ENCODE assay signal across 9 mouse cellular contexts in the genomic region with DNA sequence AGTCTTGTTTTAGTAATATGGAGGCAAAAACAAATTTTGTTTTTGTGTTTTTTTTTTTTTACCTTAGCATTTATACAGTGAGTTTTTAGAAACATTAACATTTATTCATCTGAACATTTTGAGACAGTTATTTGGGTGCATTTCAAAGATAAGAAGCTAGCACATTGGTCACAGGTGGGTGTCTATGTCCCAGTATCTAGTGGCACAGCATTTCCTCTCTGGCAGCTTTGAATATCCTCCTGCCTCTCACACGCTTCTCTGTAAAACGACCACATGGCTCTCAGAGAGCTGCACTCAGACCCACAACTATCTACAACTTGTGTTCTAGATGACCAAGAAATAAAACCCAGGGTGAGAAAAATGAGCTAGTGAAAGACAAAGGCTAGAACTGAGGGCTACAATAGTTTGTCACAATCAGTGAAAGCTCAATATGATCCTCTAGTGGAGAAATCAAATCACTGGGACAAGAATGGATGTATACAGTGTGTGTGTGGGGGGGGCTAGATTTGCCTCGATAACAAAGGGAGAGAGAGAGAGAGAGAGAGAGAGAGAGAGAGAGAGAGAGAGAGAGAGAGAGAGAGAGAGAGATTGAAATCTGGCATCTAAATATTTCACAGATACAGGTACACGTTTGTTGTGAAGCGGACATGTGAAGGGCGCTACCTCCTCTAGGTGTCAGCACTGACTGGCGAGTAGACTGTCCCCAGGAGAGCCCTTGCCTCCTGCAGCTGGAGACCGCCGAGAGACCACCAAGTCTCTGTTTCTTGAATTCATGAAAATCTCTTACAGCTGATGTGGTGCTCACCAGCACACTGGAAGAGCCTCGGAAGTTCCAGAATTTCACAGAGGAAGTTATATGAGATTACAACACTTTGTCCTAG. TPM values are rescaled to one million over a fixed set of nuclear protein-coding genes. Genes with fewer than 3 reads are reported as not detected.
A peak's percentile ranks its signal among the peaks of the same experiment; 100 is the strongest.
DNase-seq lines count a peak whose midpoint lies in the region; ATAC-seq and TF ChIP-seq lines count a peak whose summit lies in the region.
"Had no signal": no experiment of that assay in that cellular context is flagged by ENCODE, and none has a peak within 500 bp of the region (broad histone marks: within the 10 kb centered on the region; RNA-seq: fewer than 3 reads in every experiment).

No protein-coding gene starts in this region.

- DNase-seq in lung, adult 2 months = no peak
- no peak for DNase-seq in lung, postnatal 10 days
- peak; percentile 44 for DNase-seq in embryonic facial prominence, embryonic 11.5 days (ENCODE audit: low spot score)
- no peak for DNase-seq in testis, postnatal 14 days (ENCODE audit: low spot score)
- DNase-seq in adrenal gland, adult 8-10 months = no peak
- no peak for DNase-seq in adrenal gland, postnatal 4 days (ENCODE audit: low spot score in 2 of 2)

- 10% methylated on average over 10 of the region's 10 CpGs for WGBS in lung, adult 2 months
- WGBS in embryonic facial prominence, embryonic 11.5 days = 9% methylated on average over 10 of the region's 10 CpGs
- WGBS in intestine, postnatal 0 days = 14% methylated on average over 10 of the region's 10 CpGs
- 18% methylated on average over 10 of the region's 10 CpGs for WGBS in midbrain, embryonic 12.5 days

- no peak for TF ChIP-seq POLR2A in lung, adult 2 months (IDR thresholded peaks at IDR 0.05; ENCODE audit: borderline replicate concordance, extremely low read depth, low read depth, low read length)

- no peaks in the 10 kb centered on the region for H3K9me3 ChIP-seq in embryonic facial prominence, embryonic 11.5 days (replicated peaks; ENCODE audit: control insufficient read depth, low read length)
- no peaks in the 10 kb centered on the region for H3K9me3 ChIP-seq in intestine, postnatal 0 days (ENCODE audit: control insufficient read depth)
- no peaks in the 10 kb centered on the region for H3K9me3 ChIP-seq in midbrain, embryonic 12.5 days

- no peaks in the 10 kb centered on the region; the same call in 1 of the 2 replicates for H3K4me1 ChIP-seq in lung, adult 2 months (ENCODE audit: control insufficient read depth, insufficient read depth, low read length)
- H3K4me1 ChIP-seq in embryonic facial prominence, embryonic 11.5 days (ENCODE audit: control insufficient read depth, insufficient read depth, low read length) = no peaks in the 10 kb centered on the region
- peaks cover 7% of the 10 kb centered on the region; the same call in 1 of the 2 replicates for H3K4me1 ChIP-seq in intestine, postnatal 0 days (replicated peaks; ENCODE audit: control insufficient read depth, insufficient read depth, low read length)
- peaks cover 10% of the 10 kb centered on the region for H3K4me1 ChIP-seq in midbrain, embryonic 12.5 days

- H3K36me3 ChIP-seq in embryonic facial prominence, embryonic 11.5 days (replicated peaks; ENCODE audit: control insufficient read depth, insufficient read depth, low read depth, low read length) = no peaks in the 10 kb centered on the region
- no peaks in the 10 kb centered on the region for H3K36me3 ChIP-seq in intestine, postnatal 0 days (ENCODE audit: control insufficient read depth, insufficient read depth)
- no peaks in the 10 kb centered on the region for H3K36me3 ChIP-seq in midbrain, embryonic 12.5 days

- peak overlapping the region; percentile 58 for H3K4me2 ChIP-seq in embryonic facial prominence, embryonic 11.5 days (ENCODE audit: low read depth, low read length)
- peak overlapping the region; percentile 65 for H3K4me2 ChIP-seq in intestine, postnatal 0 days (replicated peaks; ENCODE audit: low read depth)
- peak overlapping the region; percentile 59 for H3K4me2 ChIP-seq in midbrain, embryonic 12.5 days (replicated peaks)

- H3K9ac ChIP-seq in embryonic facial prominence, embryonic 11.5 days (replicated peaks; ENCODE audit: low read length) = no peak overlapping the region
- no peak overlapping the region for H3K9ac ChIP-seq in intestine, postnatal 0 days (ENCODE audit: low read depth, low read length)
- no peak overlapping the region for H3K9ac ChIP-seq in midbrain, embryonic 12.5 days (replicated peaks)

- ATAC-seq in embryonic facial prominence, embryonic 11.5 days (replicated peaks; ENCODE audit: insufficient number of reproducible peaks, low FRiP score, low TSS enrichment, low read depth) = no peak
- ATAC-seq in intestine, postnatal 0 days = no peak
- peak; percentile 63 for ATAC-seq in midbrain, embryonic 12.5 days (ENCODE audit: low FRiP score, low read depth)

- peak; percentile 33; the same call in 1 of the 2 replicates for TF ChIP-seq CTCF in lung, adult 2 months (IDR thresholded peaks at IDR 0.05; ENCODE audit: insufficient read depth, low read length)
- peak; percentile 63 for TF ChIP-seq CTCF in intestine, postnatal 0 days (IDR thresholded peaks at IDR 0.05; ENCODE audit: low read depth)

- no peaks in the 10 kb centered on the region for H3K27me3 ChIP-seq in embryonic facial prominence, embryonic 11.5 days (ENCODE audit: control insufficient read depth, insufficient read depth, low read length)
- H3K27me3 ChIP-seq in intestine, postnatal 0 days (replicated peaks; ENCODE audit: control insufficient read depth, insufficient read depth, low read length) = peaks cover 18% of the 10 kb centered on the region
- H3K27me3 ChIP-seq in midbrain, embryonic 12.5 days = peaks cover 21% of the 10 kb centered on the region

- H3K27ac ChIP-seq in embryonic facial prominence, embryonic 11.5 days (replicated peaks; ENCODE audit: low read depth, low read length) = no peak overlapping the region
- H3K27ac ChIP-seq in intestine, postnatal 0 days (ENCODE audit: low read depth, low read length) = no peak overlapping the region
- H3K27ac ChIP-seq in midbrain, embryonic 12.5 days (replicated peaks) = no peak overlapping the region

- no peak overlapping the region for H3K4me3 ChIP-seq in lung, adult 2 months (replicated peaks; ENCODE audit: extremely low read depth, low read depth, low read length)
- peak overlapping the region; percentile 23; the same call in 1 of the 2 replicates for H3K4me3 ChIP-seq in embryonic facial prominence, embryonic 11.5 days (ENCODE audit: low read depth, low read length)
- H3K4me3 ChIP-seq in intestine, postnatal 0 days (ENCODE audit: low read depth, low read length) = peak overlapping the region; percentile 29; the same call in 1 of the 2 replicates
- H3K4me3 ChIP-seq in midbrain, embryonic 12.5 days = peak overlapping the region; percentile 35

RNA-seq across cellular contexts. Expression of a gene that starts 1.1 kb away (rescaled TPM):
- polyA plus RNA-seq in lung, adult 2 months (2012; rRNA removed) = 2.2 TPM in 2 replicates
- polyA plus RNA-seq in embryonic facial prominence, embryonic 11.5 days (2014; fragmentation: Nextera tagmentation; extraction: Ambion mirVana) = not detected in 2 replicates
- polyA plus RNA-seq in intestine, postnatal 0 days (2015; fragmentation: Nextera tagmentation; extraction: Ambion mirVana) = 0.18 and 0.30 TPM in 2 replicates
- polyA plus RNA-seq in midbrain, embryonic 12.5 days (2016; fragmentation: Nextera tagmentation; extraction: Ambion mirVana) = not detected in 2 replicates
- 1 to 10 TPM in 1 of 4 experiments, under 1 TPM in 3; 0.22 to 1.1 (median 0.62) TPM for total RNA-seq in adrenal gland, adult 8-10 months (2022)
- total RNA-seq in adrenal gland, postnatal 4 days (2021) = under 1 TPM; 0.37 to 0.76 TPM
- polyA plus RNA-seq: testis, adult 2 months had no signal

RNA-seq across cellular contexts. Expression of a gene that starts 11.6 kb away (rescaled TPM):
- polyA plus RNA-seq in lung, adult 2 months (2012; rRNA removed) = 1.9 and 2.5 TPM in 2 replicates
- polyA plus RNA-seq in embryonic facial prominence, embryonic 11.5 days (2014; fragmentation: Nextera tagmentation; extraction: Ambion mirVana) = 0.60 and 0.79 TPM in 2 replicates
- 0.83 and 1.2 TPM in 2 replicates for polyA plus RNA-seq in intestine, postnatal 0 days (2015; fragmentation: Nextera tagmentation; extraction: Ambion mirVana)
- not detected in 2 replicates for polyA plus RNA-seq in midbrain, embryonic 12.5 days (2016; fragmentation: Nextera tagmentation; extraction: Ambion mirVana)
- total RNA-seq in adrenal gland, adult 8-10 months (2022) = 1 to 10 TPM in 1 of 4 experiments, under 1 TPM in 3; 0.49 to 2.1 (median 0.67) TPM
- total RNA-seq in adrenal gland, postnatal 4 days (2021) = 1 to 10 TPM in 1 of 2 experiments, under 1 TPM in 1; 0.82 to 1.3 TPM

RNA-seq across cellular contexts. Expression of a gene that starts 28.3 kb away (rescaled TPM):
- 21.9 and 40.0 TPM in 2 replicates for polyA plus RNA-seq in lung, adult 2 months (2012; rRNA removed)
- polyA plus RNA-seq in embryonic facial prominence, embryonic 11.5 days (2014; fragmentation: Nextera tagmentation; extraction: Ambion mirVana) = 80.7 and 102 TPM in 2 replicates
- 33.9 TPM in 2 replicates for polyA plus RNA-seq in intestine, postnatal 0 days (2015; fragmentation: Nextera tagmentation; extraction: Ambion mirVana)
- polyA plus RNA-seq in midbrain, embryonic 12.5 days (2016; fragmentation: Nextera tagmentation; extraction: Ambion mirVana) = 110 and 116 TPM in 2 replicates
- total RNA-seq in adrenal gland, adult 8-10 months (2022) = 10 to 100 TPM; 15.7 to 20.5 (median 18.5) TPM
- 10 to 100 TPM; 23.9 to 27.0 TPM for total RNA-seq in adrenal gland, postnatal 4 days (2021)
